Mouse (Mus musculus): Measurements from ENCODE around the gene Srl.

The Srl gene

GRCm38 (mm10) chr16:4473231-4473630, 68.4 kb downstream of the Srl start:
- no peak for DNase-seq (ENCODE audit: low spot score)

- DNase-seq (ENCODE audit: low spot score): no peak
Measured at GRCm38 (mm10) chr16:4472687-4473086, 68.9 kb downstream of the Srl start.

DNA sequence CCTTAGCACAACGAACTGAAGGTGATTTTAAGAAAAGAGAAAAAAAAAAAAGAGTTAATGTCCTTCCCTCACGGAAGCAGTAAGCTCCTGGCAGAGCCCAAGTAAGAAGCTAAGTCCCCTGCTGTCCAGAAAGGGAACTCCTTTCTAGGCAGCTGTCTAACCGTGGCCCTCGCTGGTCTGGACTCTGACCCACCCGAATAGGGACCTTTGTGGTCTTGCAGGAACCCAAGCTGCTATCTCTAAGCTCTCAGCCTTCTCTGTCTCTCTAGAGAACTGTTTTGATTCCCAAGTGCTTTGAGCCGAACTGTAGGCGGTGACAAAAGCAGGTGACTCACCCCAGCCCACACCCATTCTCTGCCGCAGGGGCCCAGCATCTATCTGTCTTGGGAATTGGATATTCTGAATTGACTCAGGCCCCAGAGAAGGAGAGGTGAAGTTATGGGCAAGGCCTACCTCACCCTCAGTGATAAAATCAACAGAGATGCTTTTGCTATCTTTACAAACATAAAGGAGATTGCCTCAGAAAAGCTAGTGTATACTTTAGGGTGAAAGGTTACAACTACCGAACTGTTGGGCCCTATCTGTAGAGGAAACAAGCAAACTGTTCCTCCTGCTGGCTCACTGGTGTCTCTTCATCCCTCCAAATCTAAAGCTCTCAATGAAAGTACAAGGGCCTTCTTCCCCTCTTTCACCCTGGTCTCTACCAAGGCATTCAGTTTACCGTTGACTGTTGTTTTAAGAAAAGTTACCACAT, 71.8 kb downstream of the Srl start:
- peak; percentile 71 for DNase-seq (ENCODE audit: low spot score)

DNA sequence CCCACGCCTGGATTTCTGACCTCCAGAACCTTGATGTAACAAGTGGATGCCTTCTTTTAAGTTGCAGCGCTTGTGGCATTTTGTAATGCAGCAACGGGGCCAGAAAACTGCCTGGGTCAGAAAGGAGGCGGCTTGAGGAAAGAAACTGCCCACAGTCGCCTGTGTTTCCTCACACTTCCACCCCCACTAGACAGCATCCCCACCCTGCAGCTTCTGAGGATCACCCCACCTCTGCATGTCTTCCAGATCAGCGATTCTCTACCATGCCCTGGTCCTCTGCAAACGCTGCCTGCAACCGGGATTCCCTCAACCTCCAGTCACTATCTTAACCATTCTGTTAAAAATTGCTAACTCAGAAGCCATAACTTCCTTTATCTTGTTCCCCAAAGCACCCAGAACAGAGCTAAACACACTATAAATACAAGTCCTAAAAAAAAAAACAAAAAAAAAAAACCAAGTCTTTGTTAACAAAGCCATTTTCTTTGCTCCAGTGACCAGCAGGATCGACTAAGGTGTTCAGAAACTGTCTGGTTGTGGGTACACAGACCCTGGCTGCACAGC, 77.0 kb downstream of the Srl start:
- DNase-seq (ENCODE audit: low spot score): no peak

DNA sequence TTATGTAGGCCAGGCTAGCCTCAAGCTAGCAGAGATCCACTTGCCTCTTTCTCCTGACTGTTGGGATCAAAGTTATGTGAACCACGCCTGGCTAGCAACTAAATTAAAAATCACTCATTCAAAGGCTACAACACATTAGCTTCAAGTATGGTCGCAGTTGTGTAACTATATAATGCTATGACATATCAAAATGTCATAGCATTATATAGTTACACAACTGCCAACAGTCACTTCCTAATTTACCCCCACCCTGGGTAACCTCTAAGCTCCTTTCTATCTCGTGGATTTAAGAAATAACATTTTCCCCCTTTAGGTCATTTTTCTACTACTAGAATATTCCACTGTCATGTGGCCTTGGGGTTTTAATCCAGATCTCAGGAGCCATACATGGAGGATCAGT, 83.7 kb downstream of the Srl start:
- no peak for DNase-seq (ENCODE audit: low spot score)

- no peak for DNase-seq (ENCODE audit: low spot score)
Measured at GRCm38 (mm10) chr16:4456391-4456790, 85.2 kb downstream of the Srl start.

GRCm38 (mm10) chr16:4455693-4456092, 85.9 kb downstream of the Srl start:
- DNase-seq (ENCODE audit: low spot score): no peak

GRCm38 (mm10) chr16:4454563-4454962, 87.1 kb downstream of the Srl start:
- no peak for DNase-seq (ENCODE audit: low spot score)

GRCm38 (mm10) chr16:4449418-4449817, 92.2 kb downstream of the Srl start:
- no peak for DNase-seq (ENCODE audit: low spot score)

DNA sequence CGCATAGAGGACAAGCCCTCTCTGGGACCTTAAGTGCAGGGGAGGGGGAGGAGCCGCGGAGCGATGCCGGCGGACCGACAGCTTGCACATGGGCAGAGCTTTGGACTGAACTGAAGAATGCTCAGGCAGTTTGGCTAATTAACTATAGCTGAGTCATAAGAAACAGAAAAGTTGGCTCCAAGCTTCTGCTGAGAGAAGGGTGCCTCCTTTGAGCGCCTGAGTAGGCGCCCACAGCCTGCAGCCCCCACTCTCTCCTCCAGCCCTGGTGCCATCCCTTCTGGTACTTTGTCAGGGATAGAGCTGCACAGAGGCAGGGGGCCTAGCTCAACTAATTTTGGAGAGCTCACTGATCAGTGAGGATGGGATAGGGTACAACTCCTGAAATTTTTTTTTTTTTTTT, 93.4 kb downstream of the Srl start:
- no peak for DNase-seq (ENCODE audit: low spot score)

DNA sequence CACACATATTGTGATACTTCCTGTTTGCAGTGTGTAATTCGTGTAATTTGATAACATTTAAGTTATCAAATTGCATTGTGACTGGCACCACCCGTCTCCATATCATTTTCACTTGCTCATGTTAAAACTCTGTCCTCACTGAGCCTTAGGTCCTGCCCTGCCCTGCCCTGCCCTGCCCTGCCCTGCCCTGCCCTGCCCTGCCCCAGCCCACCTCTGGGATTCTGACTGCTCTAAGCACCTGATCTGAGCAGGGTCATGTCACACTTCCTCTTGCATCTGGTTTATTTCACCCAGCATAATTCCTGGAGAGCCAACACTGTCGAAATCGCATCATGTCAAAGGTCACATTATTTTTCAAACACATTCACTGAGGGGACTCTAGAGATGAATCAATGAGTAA, 95.2 kb downstream of the Srl start:
- DNase-seq (ENCODE audit: low spot score): no peak

DNA sequence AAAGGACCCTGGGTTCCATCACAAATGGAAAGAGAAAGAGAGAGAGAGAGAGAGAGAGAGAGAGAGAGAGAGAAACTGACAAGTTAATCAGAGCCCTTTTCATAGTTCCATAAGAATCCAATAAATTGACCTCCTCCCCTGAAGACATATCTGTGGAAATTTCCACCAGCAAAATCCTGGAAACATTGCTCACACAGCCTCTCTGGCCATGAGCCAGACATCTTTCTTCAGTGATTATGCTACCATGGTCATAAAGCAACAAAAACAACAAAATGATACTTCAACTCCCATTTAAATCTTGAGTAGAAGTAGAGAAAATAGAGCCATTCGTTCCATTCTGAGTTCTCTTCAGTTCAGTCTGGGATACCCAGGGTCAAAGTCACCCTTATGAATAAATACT, 97.2 kb downstream of the Srl start:
- DNase-seq (ENCODE audit: low spot score): no peak

DNA sequence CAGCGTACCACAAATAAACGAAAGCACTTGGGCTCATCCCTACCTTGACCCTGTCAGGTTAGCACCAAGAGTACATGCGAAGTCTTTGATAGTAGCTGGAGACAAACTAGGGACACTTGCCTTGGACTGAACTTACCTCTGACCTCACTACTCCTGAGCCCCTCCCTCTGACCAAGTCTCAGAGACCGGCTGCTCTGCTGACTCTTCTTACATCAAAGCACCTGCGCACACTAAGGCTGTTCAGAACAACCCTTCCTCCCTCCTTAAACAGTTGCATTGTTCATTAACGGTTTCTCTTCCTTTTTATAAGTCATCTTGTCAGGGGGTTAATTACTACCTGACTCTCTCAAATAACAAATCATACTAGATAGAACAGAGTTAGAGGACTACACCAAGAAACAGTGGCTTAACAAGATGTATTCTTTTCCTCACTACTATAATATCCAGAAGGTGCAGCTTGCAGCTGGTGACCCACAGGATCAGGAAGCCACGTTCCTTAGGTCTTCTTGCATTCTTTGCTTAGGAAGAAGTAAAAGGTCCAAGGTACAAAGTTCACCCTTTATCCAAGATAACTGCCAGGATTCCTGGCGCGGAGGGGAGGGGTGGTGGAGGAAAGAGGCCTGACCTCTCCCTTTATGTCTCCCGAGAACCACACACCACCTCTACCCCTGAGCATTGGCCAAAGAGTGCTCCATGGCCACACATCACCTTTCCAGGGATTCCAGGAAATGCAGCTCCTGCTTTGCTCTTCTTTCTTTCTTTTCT, 102.1 kb downstream of the Srl start:
- DNase-seq (ENCODE audit: low spot score): peak; percentile 86

- no peak for DNase-seq (ENCODE audit: low spot score)
Measured at GRCm38 (mm10) chr16:4436738-4437137, 104.9 kb downstream of the Srl start.

- no peak for DNase-seq (ENCODE audit: low spot score)
Measured at GRCm38 (mm10) chr16:4435371-4435770, 106.2 kb downstream of the Srl start.

GRCm38 (mm10) chr16:4431841-4432240, 109.8 kb downstream of the Srl start:
- DNase-seq (ENCODE audit: low spot score): no peak

DNA sequence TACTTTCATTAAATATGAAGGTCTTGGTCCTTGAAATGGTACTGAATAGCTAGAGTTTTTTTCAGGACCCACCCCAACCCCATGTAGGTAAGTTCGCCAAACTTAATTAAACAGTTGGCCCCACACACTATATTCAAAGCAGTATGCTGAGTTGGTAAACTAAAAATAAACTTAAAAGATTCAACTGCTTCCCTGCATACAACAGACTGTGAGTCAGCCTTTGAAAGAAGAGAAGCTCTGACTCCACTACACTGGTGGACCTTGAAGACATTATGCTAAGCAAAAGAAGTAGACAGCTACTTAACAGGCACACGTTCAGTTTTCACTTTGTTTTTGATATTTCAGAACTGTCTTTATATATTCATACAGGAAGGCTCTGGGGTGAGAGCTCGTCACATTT, 110.6 kb downstream of the Srl start:
- DNase-seq (ENCODE audit: low spot score): no peak

DNA sequence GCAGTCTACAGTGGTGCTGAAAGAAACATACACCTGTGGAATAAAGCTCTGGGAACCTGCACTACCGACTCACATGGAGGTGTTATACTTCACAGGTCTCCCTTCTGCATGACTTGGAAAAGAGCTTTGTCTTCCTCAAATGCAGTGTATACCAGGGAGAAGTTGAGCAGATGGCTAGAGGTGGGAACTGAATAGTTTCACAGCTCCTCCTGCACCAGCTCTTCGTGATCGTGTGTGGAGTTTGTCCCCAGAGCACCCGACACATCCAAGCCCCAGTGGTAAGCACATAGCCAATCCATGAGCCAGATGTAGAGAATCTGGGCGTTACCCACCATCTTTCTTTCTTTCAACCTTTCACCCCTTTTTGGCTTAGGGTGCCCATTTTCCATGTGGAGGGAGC, 111.4 kb downstream of the Srl start:
- no peak for DNase-seq (ENCODE audit: low spot score)

Measured in yolk sac, embryonic 10.5 days (tissue).